Mouse (Mus musculus): ENCODE data around the gene Cirbp. TPM values are rescaled to one million over a fixed set of nuclear protein-coding genes. Genes with fewer than 3 reads are reported as not detected.
"Not testable (repeated sequence)": the region's sequence is repeated elsewhere in the genome, so short reads cannot be mapped to it uniquely, and the experiment has no call there.

The Cirbp gene
- polyA plus RNA-seq, 1 experiment = 39.5 TPM

GRCm38 (mm10) chr10:80162243-80162608 lies 3.6 kb upstream of the Cirbp start:
- H3K4me3 ChIP-seq (replicated peaks) = peak overlapping the region; percentile 73
- TF ChIP-seq GATA1 (IDR thresholded peaks at IDR 0.05; ENCODE audit: borderline replicate concordance, low read length) (no peak), FLI1 (IDR thresholded peaks at IDR 0.05; ENCODE audit: low read length) (no peak)
- H3K4me1 ChIP-seq = peaks cover 97% of the 10 kb centered on the region
- peaks cover 8% of the 10 kb centered on the region for H3K36me3 ChIP-seq (replicated peaks; ENCODE audit: low read length)
- no peaks in the 10 kb centered on the region for H3K9me3 ChIP-seq
- H3K27me3 ChIP-seq (replicated peaks) = no peaks in the 10 kb centered on the region

GRCm38 (mm10) chr10:80162716-80163299 lies 3.0 kb upstream of the Cirbp start:
- Histone ChIP-seq H3K36me3 (replicated peaks; ENCODE audit: low read length) (peaks cover 3% of the 10 kb centered on the region), H3K4me3 (replicated peaks) (peak overlapping the region; percentile 77), H3K9me3 (no peaks in the 10 kb centered on the region), H3K27me3 (replicated peaks) (no peaks in the 10 kb centered on the region), H3K4me1 (peaks cover 92% of the 10 kb centered on the region)
- TF ChIP-seq FLI1 (IDR thresholded peaks at IDR 0.05; ENCODE audit: low read length) = no peak
- TF ChIP-seq GATA1 (IDR thresholded peaks at IDR 0.05; ENCODE audit: borderline replicate concordance, low read length) = no peak

- no peaks in the 10 kb centered on the region for H3K27me3 ChIP-seq (replicated peaks)
- H3K4me3 ChIP-seq (replicated peaks) = peak overlapping the region; percentile 93
- peaks cover 3% of the 10 kb centered on the region for H3K36me3 ChIP-seq (replicated peaks; ENCODE audit: low read length)
- H3K4me1 ChIP-seq = peaks cover 88% of the 10 kb centered on the region
- H3K9me3 ChIP-seq = no peaks in the 10 kb centered on the region
- TF ChIP-seq GATA1 (IDR thresholded peaks at IDR 0.05; ENCODE audit: borderline replicate concordance, low read length) (no peak), FLI1 (IDR thresholded peaks at IDR 0.05; ENCODE audit: low read length) (no peak)
Measured at GRCm38 (mm10) chr10:80163721-80164120, 2.1 kb upstream of the Cirbp start.

GRCm38 (mm10) chr10:80164161-80164997 lies 1.4 kb upstream of the Cirbp start:
- no peak for TF ChIP-seq GATA1 (IDR thresholded peaks at IDR 0.05; ENCODE audit: borderline replicate concordance, low read length)
- no peak for TF ChIP-seq FLI1 (IDR thresholded peaks at IDR 0.05; ENCODE audit: low read length)
- no peaks in the 10 kb centered on the region for H3K27me3 ChIP-seq (replicated peaks)
- peak overlapping the region; percentile 93 for H3K4me3 ChIP-seq (replicated peaks)
- peaks cover 88% of the 10 kb centered on the region for H3K4me1 ChIP-seq
- no peaks in the 10 kb centered on the region for H3K9me3 ChIP-seq
- H3K36me3 ChIP-seq (replicated peaks; ENCODE audit: low read length) = peaks cover 6% of the 10 kb centered on the region

GRCm38 (mm10) chr10:80164998-80165344 lies 814 bp upstream of the Cirbp start:
- TF ChIP-seq GATA1 (IDR thresholded peaks at IDR 0.05; ENCODE audit: borderline replicate concordance, low read length) (no peak), FLI1 (IDR thresholded peaks at IDR 0.05; ENCODE audit: low read length) (no peak)
- Histone ChIP-seq H3K36me3 (replicated peaks; ENCODE audit: low read length) (peaks cover 12% of the 10 kb centered on the region), H3K9me3 (no peaks in the 10 kb centered on the region), H3K27me3 (replicated peaks) (no peaks in the 10 kb centered on the region), H3K4me1 (peaks cover 90% of the 10 kb centered on the region), H3K4me3 (replicated peaks) (peak overlapping the region; percentile 93)

GRCm38 (mm10) chr10:80166136-80166535 lies 351 bp downstream of the Cirbp start:
- peak overlapping the region; percentile 93 for H3K4me3 ChIP-seq (replicated peaks)
- peaks cover 88% of the 10 kb centered on the region for H3K4me1 ChIP-seq
- not testable (repeated sequence) for H3K27me3 ChIP-seq (replicated peaks); H3K9me3 ChIP-seq
- H3K36me3 ChIP-seq (replicated peaks; ENCODE audit: low read length) = peaks cover 23% of the 10 kb centered on the region

- H3K36me3 ChIP-seq (replicated peaks; ENCODE audit: low read length) = peaks cover 35% of the 10 kb centered on the region
- no peaks in the 10 kb centered on the region for H3K27me3 ChIP-seq (replicated peaks)
- TF ChIP-seq GATA1 (IDR thresholded peaks at IDR 0.05; ENCODE audit: borderline replicate concordance, low read length) = no peak
- TF ChIP-seq FLI1 (IDR thresholded peaks at IDR 0.05; ENCODE audit: low read length) = no peak
- H3K4me3 ChIP-seq (replicated peaks) = peak overlapping the region; percentile 95
- H3K4me1 ChIP-seq = peaks cover 88% of the 10 kb centered on the region
- H3K9me3 ChIP-seq = no peaks in the 10 kb centered on the region
Measured at GRCm38 (mm10) chr10:80167460-80168037, 1.8 kb downstream of the Cirbp start.

GRCm38 (mm10) chr10:80168038-80168661 lies 2.4 kb downstream of the Cirbp start:
- H3K4me1 ChIP-seq = peaks cover 85% of the 10 kb centered on the region

GRCm38 (mm10) chr10:80169070-80169469 lies 3.3 kb downstream of the Cirbp start:
- Histone ChIP-seq H3K27me3 (replicated peaks) (no peaks in the 10 kb centered on the region), H3K9me3 (no peaks in the 10 kb centered on the region), H3K4me1 (peaks cover 84% of the 10 kb centered on the region), H3K36me3 (replicated peaks; ENCODE audit: low read length) (peaks cover 33% of the 10 kb centered on the region), H3K4me3 (replicated peaks) (peak overlapping the region; percentile 95)
- TF ChIP-seq FLI1 (IDR thresholded peaks at IDR 0.05; ENCODE audit: low read length) (no peak), GATA1 (IDR thresholded peaks at IDR 0.05; ENCODE audit: borderline replicate concordance, low read length) (no peak)

More at GRCm38 (mm10) chr10:80168038-80168661, 2.4 kb downstream of the Cirbp start:
- Histone ChIP-seq H3K9me3 (no peaks in the 10 kb centered on the region), H3K36me3 (replicated peaks; ENCODE audit: low read length) (peaks cover 33% of the 10 kb centered on the region), H3K4me3 (replicated peaks) (peak overlapping the region; percentile 95), H3K27me3 (replicated peaks) (no peaks in the 10 kb centered on the region)
- TF ChIP-seq FLI1 (IDR thresholded peaks at IDR 0.05; ENCODE audit: low read length) (no peak), GATA1 (IDR thresholded peaks at IDR 0.05; ENCODE audit: borderline replicate concordance, low read length) (no peak)

GRCm38 (mm10) chr10:80169651-80170050 lies 3.9 kb downstream of the Cirbp start:
- H3K27me3 ChIP-seq (replicated peaks) = no peaks in the 10 kb centered on the region
- H3K36me3 ChIP-seq (replicated peaks; ENCODE audit: low read length) = peaks cover 33% of the 10 kb centered on the region
- no peak overlapping the region for H3K4me3 ChIP-seq (replicated peaks)
- H3K4me1 ChIP-seq = peaks cover 84% of the 10 kb centered on the region
- TF ChIP-seq GATA1 (IDR thresholded peaks at IDR 0.05; ENCODE audit: borderline replicate concordance, low read length) = no peak
- no peak for TF ChIP-seq FLI1 (IDR thresholded peaks at IDR 0.05; ENCODE audit: low read length)
- no peaks in the 10 kb centered on the region for H3K9me3 ChIP-seq
